Mouse (Mus musculus) kidney, adult 8-10 months (tissue): ENCODE measurements at regions not wholly inside any gene's neighbourhood (a gene's known extent, or its start where the extent isn't known, plus 50 kb on each side); places are given as distances from the start of the nearest gene placed in this dataset.

Experiments used
- DNase-seq, 2 experiments: peaks; one replicate each; pipeline ENCODE4 v3.0.0; 2022

GRCm38 (mm10) chr12:7382455-7382854, 595.0 kb upstream of the Apob start:
- no peak for DNase-seq

DNA sequence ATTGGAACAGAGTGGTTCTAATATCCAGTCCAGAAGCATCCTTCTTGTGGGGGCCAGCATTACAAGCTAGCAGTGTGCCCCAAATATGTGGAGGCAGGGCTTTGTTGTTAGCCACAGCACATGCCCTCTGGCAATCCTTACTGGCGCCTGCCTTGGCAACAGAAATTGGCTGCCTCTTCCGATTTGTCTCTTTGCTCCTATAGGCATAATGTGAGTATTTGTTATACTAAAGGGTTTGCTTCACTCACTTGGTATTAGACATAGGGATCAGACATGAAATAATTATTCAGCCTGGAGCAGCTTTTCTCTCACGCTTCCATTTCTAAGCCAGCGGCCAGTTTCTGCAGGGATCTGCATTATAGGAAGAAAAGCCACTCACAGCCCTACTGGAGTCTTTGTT, 573.6 kb upstream of the Apob start:
- DNase-seq = no peak

DNA sequence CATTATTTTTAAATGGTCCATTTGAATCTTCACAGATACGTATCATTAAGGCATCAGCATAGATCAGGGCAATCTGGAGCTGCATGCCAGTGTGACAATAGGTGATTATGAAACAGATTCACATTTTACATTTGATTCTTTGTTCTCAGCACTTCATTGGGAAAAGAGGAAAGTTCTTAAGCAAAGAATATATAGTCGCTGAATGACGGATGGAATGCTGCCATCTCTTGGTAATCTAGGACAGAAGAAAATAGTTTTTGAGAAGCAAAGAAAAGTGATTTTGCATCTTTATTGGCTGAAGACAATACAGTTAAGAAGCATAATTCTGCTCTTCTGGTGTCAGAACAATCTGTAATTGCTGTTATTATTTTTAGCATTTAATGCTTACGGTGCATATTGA, 565.6 kb upstream of the Apob start:
- no peak for DNase-seq

DNA sequence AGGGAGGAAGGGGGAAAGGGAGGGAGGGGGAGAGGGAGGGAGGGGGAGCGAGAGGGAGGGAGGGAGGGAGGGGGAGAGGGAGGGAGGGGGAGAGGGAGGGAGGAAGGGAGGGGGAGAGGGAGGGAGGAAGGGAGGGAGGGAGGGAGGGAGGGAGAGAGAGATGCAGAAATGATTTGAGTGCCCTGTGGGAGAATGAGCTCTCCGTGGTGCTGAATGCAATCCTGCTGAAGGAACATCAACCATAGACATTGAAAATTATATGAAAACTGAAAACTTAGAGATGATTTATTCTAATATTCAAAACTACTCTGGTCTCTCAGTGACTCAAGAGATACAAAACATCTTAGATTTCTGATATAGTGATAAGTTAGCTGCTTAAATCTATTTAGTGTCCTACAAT, 557.2 kb upstream of the Apob start:
- no peak for DNase-seq

- no peak for DNase-seq
Observed at GRCm38 (mm10) chr12:7421826-7422540, 555.5 kb upstream of the Apob start.

DNA sequence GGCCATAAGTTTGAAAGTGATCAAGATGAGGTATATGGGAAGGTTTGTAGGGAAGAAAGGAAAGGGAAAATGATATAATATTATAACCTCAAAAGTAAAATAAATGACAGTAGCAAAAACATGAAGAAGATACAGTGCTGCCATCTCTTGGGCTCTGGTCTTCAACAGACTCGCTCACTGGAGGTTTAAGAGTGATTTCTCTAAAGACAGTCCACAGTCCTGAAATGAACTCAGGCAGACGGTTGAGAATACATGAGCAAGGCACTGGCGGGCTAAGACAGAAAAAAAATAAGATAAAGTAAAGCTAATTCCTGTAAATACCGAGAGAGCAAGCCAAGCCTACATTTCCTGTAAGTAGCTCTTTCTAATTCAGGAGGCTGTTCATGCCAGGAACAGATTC, 546.5 kb upstream of the Apob start:
- DNase-seq = no peak

DNA sequence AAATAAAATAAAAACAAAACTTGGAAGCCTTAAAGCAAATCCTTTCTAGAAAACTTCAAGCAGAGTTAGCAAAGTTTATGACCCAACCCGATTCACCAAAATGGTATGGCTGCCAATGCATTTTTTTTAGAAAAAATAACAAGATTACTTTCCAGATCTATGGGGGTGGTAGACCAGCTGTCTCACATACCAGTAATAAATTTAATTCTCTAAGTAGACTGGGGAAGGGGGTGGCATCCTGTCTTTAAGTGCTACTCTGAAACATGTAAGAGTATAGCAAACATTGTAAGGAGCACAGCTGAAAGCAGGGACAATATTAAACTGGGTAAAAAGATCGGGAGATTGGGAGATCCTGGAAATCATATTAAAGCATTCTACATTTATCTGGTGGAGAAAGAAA, 532.2 kb upstream of the Apob start:
- DNase-seq = no peak

GRCm38 (mm10) chr12:7450506-7450905, 526.9 kb upstream of the Apob start:
- no peak for DNase-seq

GRCm38 (mm10) chr12:7457036-7457435, 520.4 kb upstream of the Apob start:
- DNase-seq = no peak

- DNase-seq = no peak
Observed at GRCm38 (mm10) chr12:7457544-7457943, 519.9 kb upstream of the Apob start.

DNA sequence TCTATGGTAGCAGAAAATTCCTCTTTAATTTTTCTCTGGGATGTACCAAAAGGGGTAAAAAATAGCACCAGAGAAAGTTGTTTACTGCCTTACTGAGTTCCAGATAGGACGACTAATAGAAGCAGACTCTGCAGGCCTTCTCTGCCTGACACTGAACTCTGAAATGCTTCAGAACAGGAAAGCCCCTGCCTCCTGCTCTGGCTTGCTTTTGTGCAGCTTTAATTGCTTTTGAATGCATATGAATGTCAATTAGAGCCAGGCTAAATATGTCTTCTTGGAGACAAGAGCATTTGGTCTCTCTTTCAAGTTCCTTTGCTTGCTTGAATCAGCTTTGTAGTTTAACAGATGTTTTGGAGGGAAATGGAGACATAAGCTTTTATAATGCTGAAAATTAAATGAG, 512.5 kb upstream of the Apob start:
- DNase-seq = no peak

GRCm38 (mm10) chr12:7512579-7513248, 464.7 kb upstream of the Apob start:
- no peak for DNase-seq

DNA sequence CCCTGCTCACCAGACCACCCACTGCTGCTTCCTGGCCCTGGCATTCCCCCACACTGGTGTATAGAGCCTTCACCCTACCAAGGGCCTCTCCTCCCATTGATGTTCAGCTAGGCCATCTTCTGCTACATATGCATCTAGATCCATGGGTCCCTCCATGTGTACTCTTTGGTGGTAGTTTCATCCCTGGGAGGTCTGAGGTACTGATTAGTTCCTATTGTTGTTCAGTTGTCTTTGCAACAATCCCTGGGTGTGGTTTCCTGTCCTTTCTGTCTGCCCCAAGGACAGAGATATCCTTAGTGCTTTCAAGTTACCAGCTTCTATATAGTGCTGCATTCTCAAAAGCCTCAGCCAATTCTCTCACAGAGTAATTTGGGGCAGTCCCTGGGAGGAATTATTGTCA, 440.1 kb upstream of the Apob start:
- no peak for DNase-seq

DNA sequence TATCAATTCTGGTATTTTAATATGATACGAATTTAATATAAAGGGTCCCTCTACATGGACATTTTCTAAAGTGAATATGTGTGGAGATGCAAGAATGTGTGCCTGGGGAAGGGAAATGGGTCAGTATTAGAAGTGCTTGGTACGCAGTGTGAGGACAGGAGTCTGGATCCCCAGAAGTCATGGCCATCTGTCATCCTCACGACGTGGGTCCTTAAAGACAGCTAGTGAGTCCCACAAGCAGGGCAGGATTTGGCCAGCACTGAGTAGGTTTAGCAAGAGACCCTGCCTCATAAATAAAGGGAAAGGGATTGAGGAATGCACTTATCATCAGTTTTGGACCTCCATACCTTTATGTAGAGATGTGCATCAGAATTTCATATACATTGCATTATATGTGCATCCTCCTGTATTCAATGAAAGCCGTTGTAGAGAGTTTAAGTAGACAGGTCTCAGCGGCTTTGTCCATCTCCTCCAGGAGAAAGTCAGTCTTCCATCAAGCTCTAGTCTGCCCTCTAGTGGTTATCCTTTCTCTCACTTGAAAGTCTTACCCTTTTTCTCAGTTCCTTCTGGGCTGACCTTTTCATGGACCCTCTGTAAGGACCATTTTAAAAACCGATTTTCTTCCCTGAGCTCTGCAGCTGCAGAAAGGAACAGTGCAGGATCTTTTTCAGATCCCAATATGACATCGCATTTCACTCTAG, 434.0 kb upstream of the Apob start:
- DNase-seq = peak in 1 of 2 experiments; percentile 1

DNA sequence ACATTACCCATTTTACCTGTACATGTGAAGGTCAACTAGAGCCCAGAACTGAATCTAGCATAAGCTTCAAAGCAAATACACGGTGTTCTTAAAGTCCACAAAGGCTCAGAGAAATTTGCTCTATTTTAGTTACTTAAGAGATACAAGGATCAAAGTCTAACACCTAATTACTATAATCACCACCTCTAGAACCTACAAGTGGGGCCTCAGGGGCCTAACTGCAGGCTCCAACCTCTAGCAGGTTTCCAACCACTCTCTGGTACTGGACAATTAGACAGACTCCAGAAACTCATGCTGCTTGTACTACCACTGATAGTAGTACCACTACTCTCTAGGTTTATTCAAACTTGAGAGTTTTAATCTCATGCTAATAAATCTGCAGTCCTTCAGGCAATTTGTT, 428.7 kb upstream of the Apob start:
- DNase-seq = no peak

DNA sequence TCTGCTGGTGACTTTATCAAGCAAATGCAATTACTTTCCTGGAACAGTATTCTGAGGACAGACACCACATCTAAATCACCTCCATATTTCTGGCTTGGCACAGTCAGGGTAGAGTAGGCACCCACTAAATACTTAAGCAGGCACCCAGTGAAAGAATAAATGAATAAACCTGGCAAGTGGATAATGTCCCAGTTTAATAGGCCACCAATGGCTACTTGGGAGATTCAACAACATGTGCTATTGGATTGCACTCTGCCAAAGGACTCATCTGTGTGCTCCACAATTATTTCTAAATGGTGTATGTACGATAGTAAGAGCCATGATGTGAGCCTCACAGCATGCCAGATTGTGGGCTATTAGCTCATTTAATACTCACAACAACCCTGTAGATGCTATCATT, 417.2 kb upstream of the Apob start:
- DNase-seq = no peak

DNA sequence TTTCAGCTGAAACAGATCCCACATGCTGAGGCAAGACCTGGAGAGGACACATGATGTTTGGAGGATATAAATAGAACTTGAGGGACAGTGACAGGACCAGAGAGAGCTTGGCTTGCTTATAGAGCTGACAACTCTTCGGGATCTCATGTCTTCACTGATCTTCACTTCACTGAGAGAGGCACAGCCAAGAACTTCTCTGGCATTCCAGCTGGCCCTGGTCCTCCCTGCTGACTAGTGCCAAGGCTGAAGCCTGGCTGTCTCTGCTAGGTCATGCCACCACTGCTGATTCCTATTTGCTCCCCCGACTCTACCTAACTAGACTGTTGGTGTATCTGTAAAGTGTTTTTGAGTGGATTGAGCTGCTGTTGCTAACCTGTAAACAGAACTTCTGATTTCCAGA, 401.4 kb upstream of the Apob start:
- DNase-seq = no peak

DNA sequence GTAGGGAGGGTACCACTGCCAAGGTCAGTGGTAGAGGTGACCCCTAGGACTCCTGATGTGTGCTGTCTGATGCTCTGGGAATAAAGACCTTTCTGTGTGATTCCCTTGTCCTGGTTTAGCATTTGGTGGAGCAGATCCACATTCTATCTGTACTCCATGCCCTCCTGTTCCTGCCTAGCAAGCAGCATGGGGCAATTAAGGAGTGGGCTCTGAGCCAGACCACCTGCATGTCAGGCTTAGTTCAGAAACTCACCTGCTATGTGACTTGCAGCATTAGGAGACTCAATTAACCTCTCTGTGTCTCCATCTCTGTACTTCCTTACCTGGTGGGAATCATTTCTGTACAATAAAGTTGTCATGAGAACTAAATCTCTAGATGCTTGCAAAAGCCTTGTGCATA, 389.9 kb upstream of the Apob start:
- no peak for DNase-seq

DNA sequence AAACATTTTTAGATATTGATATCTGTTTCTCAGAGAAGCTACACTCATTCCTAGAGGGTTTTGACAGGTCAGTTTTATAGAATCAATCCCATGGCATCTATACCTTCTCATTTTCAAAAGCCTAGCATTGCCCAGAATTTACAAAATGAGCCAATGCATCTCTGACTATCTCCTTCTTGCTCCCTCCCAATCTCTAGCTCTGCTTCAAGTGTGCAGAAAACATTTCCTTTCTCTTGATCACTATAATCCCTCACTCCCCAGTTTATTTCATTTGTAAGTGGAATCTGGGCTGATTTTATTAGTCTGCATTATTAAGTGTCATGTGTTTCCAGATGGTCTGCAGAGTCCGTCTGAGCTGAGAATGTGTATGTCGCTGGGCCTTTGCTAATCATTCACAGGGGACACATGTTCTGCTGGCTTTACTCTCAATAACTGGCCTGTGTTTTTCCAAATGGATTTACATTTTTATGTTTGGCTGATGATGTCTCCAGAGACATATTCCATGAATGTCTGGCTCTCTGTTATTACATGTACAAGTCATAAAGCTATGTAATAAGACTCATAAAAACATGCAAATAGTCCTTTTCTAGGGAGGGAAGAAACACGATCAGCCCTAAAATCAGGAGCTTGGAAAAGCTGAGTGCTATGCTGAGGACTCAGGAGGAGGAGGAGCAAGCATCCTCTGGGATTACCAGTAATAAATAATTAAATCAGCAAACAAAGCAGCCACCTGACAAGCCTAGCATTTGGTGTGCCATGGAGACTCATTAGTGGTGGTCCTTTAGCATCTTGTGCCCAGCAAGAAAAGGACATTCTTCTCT, 366.0 kb upstream of the Apob start:
- no peak for DNase-seq

DNA sequence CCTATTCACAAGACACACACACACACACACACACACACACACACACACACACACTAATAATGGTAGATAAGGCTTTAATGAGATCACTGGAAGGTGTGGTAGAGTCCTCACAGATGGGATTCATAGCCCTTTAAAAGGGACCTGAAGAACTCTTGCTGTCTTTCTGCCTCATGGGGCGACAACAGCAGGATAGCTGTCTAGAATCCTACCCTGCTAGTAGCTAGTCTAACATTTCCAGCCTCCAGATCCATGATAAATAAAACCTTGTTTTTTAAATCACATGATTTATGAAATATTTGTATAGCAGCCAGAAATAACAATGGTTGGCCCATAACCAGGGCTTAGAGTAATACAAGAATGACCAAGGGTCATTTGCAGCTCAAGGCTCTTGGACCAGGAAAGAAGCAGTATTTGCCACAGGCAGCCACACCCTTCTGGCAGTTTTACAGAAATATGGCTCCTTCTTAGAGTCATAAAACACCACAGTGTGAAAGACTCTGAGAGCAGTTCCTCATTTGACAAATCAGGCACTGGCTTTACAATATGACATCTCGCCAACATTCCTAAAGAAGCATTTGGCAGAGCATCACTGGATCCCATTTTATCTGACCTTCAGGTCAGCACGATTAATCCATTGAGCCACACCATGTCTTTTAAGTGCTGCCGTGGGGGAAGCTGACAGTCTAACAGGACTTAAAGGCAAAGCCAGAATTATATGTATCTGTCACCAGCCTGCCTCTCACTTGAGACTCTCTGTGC, 340.9 kb upstream of the Apob start:
- DNase-seq = peak in 1 of 2 experiments; percentile 14

DNA sequence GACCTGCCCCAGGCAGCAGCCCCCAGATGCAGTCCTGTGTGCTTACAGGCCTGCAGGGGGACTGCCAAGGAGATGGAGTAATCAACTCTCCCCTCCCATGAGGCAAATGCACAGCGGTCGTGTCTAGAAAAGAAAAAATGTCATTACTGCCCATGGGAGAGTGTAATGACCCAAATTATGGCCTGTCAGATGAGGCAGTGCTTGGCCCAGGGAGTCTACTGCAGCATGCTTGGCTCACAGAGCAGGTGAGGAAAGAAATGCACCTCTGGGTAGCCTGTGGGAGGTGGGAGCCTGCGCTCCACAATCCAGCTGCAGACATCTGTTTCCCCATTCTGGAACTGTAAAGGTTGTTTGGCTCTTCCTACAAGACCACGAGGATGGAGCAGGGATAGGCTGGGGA, 339.8 kb upstream of the Apob start:
- DNase-seq = no peak

GRCm38 (mm10) chr12:7650851-7651250, 326.6 kb upstream of the Apob start:
- no peak for DNase-seq

DNA sequence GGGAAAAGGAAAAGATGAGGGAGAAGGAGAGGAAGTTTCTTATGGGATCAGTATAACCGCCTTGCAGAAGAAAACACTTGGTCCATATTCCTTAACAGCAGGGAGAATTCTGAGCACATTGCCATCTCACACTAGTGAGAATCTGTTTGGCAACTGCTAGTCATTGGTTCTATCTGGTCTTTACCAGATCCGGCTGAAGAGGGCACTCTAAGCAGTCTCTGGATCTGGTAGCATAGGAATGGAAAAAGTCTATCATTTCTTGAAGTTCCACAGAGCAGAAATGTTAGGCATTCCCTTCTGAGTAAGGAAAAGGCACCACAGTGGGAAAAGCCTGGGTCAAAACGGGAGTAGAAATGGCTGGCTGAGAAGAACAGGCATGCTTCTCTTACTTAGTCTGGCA, 315.4 kb upstream of the Apob start:
- DNase-seq = no peak
